Mouse (Mus musculus): Measurements from ENCODE around the gene Ccdc137.

Ccdc137 gene

GRCm38 (mm10) chr11:120488516-120488915 lies 30.6 kb downstream of the Ccdc137 start:
- CTCF ChIA-PET = interaction anchor here (0.6 to 3.4 kb wide), 22 partner anchors 9 to 337 kb away, joined by 3 to 25 read pairs (median 4); partner anchors contain the start of genes Arl16 (in 1 of the 4), Ccdc137 (in 1 of the 4), Oxld1 (in 1 of the 4) and P4hb (in 1 of the 4)
- POLR2A ChIA-PET = interaction anchor here in 3 of 4 experiments (0.7 to 9.3 kb wide), 42 partner anchors 9 to 233 kb away, joined by 3 to 152 read pairs (median 6); partner anchors contain the start of genes Arl16 (in 2 of the 3), Ccdc137 (in 2 of the 3), Oxld1 (in 2 of the 3) and P4hb (in 2 of the 3)

- CTCF ChIA-PET = interaction anchor here (0.6 to 3.4 kb wide), 66 partner anchors 10 to 580 kb away, joined by 3 to 25 read pairs (median 4); partner anchors contain the start of genes Arl16 (in 4 of the 4), Rac3 (in 2 of the 4), Ccdc137 (in 1 of the 4) and Gcgr (in 1 of the 4)
- POLR2A ChIA-PET = interaction anchor here (0.5 to 9.3 kb wide), 87 partner anchors 9 to 559 kb away, joined by 3 to 152 read pairs (median 4); partner anchors contain the start of genes Arl16 (in 3 of the 4), Ccdc137 (in 2 of the 4), Cenpx (in 2 of the 4) and Gcgr (in 2 of the 4)
Measured at GRCm38 (mm10) chr11:120489054-120489761, 31.3 kb downstream of the Ccdc137 start.

DNA sequence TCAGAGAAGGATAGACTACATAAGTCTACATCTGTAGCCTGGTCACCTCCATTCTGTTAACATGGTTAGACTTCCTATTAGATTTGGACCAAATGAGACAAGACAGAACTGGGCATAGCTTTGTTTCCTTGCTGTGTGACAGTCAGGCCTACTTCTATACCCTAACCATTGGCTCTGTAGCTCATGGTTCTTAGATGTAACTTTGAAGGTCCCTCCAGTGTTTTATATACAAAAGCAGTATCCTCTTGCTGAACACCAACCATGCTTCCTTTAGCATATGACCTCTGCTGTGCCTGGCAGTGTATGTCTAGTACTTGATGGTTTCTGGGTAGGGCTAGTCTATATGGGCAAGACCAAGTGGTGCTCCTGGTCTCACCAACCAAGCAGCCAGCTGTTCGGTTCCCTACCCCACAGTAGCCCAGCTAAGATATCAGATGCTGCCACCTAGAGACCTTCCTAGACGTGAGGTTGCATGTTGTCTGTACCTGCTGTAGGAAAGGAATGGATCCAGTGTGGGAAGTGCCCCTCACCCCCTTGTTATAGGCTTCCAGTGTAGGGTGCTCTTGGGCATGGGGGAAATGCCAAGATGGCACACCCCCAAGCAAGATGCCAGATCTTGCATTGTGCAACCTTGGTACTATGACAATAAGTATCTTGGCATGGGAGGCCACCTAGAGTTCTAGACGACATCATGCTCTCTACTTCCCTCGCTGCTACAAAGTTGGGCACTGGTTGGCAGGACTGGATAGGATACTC lies 32.6 kb downstream of the Ccdc137 start:
- POLR2A ChIA-PET = interaction anchor here (0.8 to 9.3 kb wide), 59 partner anchors 7 to 557 kb away, joined by 3 to 152 read pairs (median 5); partner anchors contain the start of genes Arl16 (in 2 of the 4), Ccdc137 (in 2 of the 4), Cenpx (in 2 of the 4) and Gcgr (in 2 of the 4)
- CTCF ChIA-PET = interaction anchor here (0.6 to 3.4 kb wide), 25 partner anchors 12 to 551 kb away, joined by 3 to 19 read pairs (median 4); partner anchors contain the start of genes Arl16 (in 2 of the 4), Ccdc137 (in 1 of the 4), Gcgr (in 1 of the 4) and Oxld1 (in 1 of the 4)

DNA sequence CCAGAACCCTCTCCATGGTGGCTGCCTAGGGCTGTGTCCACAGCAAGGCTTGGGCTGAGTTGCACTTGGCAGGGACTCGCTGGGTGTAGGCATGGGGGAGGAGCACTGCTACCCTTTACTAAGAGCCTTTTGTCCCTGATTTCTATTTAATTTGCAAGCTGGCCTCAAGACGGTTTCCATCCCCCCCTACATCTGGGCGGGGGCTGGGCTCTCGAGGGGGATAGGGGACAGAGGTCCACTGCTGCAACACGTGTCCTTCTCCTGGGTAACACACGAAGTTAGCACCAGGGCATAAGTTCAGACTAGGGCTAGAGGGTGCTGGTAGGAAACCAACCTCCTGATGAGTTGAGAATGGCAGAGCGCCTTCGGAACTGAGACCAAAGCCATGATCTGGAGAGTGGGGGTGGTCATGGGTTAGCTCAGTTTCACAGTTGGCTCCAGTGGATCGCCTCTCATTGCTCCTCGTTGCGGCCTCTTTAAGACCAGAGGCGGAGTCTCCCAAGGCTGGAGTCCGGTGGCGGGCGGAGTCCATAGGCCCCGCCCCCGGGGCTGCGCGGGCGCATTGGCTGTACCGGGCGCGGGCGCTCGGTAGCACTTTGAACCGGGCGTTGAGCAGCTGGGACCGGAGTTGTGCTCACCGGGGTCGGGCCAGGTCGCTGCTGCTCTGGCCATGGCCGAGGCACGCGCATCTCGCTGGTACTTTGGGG lies 33.6 kb downstream of the Ccdc137 start, which contains the start of gene Slc25a10:
TSS of gene Slc25a10 (plus strand) at position 524 of the 707 bp plus-strand sequence.
- POLR2A ChIA-PET = interaction anchor here (0.5 to 9.3 kb wide), 94 partner anchors 7 to 655 kb away, joined by 3 to 152 read pairs (median 4); partner anchors contain the start of genes Arl16 (in 4 of the 4), P4hb (in 3 of the 4), Mafg (in 2 of the 4) and Mrpl12 (in 2 of the 4)
- CTCF ChIA-PET = interaction anchor here (0.6 to 1.9 kb wide), 19 partner anchors 14 to 285 kb away, joined by 3 to 7 read pairs (median 3); partner anchors contain the start of genes Arl16 (in 1 of the 4) and Gcgr (in 1 of the 4)

DNA sequence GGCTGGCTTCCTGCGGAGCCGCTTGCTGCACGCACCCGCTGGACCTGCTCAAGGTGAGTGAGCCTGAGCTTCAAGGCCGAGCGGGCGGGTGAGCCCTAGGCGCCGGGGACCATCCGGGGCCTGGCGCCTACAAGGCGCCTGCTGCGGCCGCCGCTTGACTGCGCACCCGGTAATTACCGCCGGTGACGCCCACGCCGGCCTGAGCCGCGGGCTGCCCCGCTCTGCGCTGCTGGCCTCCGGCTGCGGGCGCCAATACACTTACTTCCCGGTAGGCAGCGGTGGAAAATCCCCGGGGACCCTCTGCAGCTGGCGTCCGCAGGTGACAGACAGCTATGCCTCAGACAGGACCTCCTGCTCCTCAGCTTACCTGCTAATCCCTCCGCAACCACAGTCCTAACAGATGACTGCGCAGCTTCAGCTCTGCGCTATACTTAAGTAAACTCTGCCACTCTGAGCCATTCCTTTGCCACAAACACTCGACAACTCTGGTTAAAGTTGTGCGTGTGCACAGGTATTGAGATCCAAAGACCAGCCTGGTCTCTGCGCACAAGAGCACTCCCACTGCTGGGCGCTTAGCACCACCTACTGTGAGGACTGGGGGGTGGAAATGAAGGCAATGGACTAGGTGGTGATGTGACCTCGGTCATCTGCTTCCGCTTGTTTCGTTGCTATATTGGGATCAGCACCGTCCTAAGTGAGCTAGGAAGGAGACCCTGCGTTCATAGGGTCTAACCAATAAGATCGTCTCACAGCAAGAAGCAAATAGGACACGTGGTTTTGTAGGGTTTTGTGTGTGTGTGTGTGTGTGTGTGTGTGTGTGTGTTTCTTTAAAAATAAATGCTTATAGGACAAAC lies 34.3 kb downstream of the Ccdc137 start:
- POLR2A ChIA-PET = interaction anchor here (0.5 to 9.3 kb wide), 110 partner anchors 8 to 654 kb away, joined by 3 to 152 read pairs (median 4); partner anchors contain the start of genes Arl16 (in 4 of the 4), Mrpl12 (in 3 of the 4), P4hb (in 3 of the 4) and Mafg (in 2 of the 4)
- CTCF ChIA-PET = interaction anchor here (0.6 to 1.9 kb wide), 24 partner anchors 15 to 284 kb away, joined by 3 to 7 read pairs (median 3); partner anchors contain the start of genes Arl16 (in 2 of the 4) and Gcgr (in 1 of the 4)

GRCm38 (mm10) chr11:120492878-120493203 lies 34.9 kb downstream of the Ccdc137 start:
- ChIA-PET CTCF (interaction anchor here (0.7 to 1.9 kb wide), 12 partner anchors 16 to 284 kb away, joined by 3 to 7 read pairs (median 3); partner anchors contain the start of gene Arl16 (in 1 of the 4)), POLR2A (interaction anchor here (0.6 to 9.3 kb wide), 61 partner anchors 8 to 653 kb away, joined by 3 to 152 read pairs (median 4); partner anchors contain the start of genes Arl16 (in 4 of the 4), Mrpl12 (in 3 of the 4), P4hb (in 3 of the 4) and Ccdc137 (in 2 of the 4))

- POLR2A ChIA-PET = interaction anchor here (0.6 to 9.3 kb wide), 42 partner anchors 9 to 813 kb away, joined by 3 to 152 read pairs (median 4); partner anchors contain the start of genes Ccdc137 (in 3 of the 4), Mrpl12 (in 3 of the 4), Oxld1 (in 3 of the 4) and P4hb (in 3 of the 4)
- CTCF ChIA-PET = interaction anchor here (0.7 to 1.7 kb wide), 10 partner anchors 16 to 283 kb away, joined by 3 to 5 read pairs (median 3); partner anchors contain the start of gene Arl16 (in 1 of the 4)
Measured at GRCm38 (mm10) chr11:120493351-120493750, 35.4 kb downstream of the Ccdc137 start.

DNA sequence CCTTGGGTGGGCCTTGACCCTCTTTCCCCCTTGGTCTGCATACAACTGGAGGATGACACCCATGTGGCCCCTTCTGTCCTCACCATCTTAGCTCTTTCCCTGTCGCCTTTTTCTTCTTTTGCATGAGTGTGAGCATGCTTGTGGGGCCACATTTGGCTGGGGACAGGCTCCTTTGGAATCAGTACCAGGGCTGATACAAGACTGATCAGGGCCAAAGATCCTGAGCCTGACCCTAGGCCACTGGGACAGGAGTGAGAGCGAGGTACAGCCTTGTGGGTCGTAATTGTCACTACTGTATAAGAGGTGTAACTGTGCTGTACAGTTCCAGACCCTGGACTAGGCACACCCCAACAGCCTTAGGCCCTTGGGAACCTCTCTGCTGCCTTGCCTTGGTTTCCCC lies 36.0 kb downstream of the Ccdc137 start:
- CTCF ChIA-PET = interaction anchor here in 2 of 4 experiments (0.9 to 1.1 kb wide), 3 partner anchors 27 to 86 kb away, joined by 3 read pairs; partner anchors contain the start of gene Arl16 (in 1 of the 2)
- POLR2A ChIA-PET = interaction anchor here in 2 of 4 experiments (0.7 to 9.3 kb wide), 9 partner anchors 9 to 812 kb away, joined by 3 to 152 read pairs (median 6); partner anchors contain the start of genes Ccdc137 (in 2 of the 2), Oxld1 (in 2 of the 2), Mrpl12 (in 1 of the 2) and P4hb (in 1 of the 2)

- CTCF ChIA-PET = interaction anchor here in 2 of 4 experiments (1.0 kb wide), 2 partner anchors 9 to 73 kb away, joined by 3 read pairs; no protein-coding TSS in a partner anchor
- POLR2A ChIA-PET = interaction anchor here in 3 of 4 experiments (0.6 to 13.3 kb wide), 8 partner anchors 6 to 693 kb away, joined by 3 to 152 read pairs (median 4); partner anchors contain the start of genes P4hb (in 1 of the 3), Ppp1r27 (in 1 of the 3) and Slc25a10 (in 1 of the 3)
Measured at GRCm38 (mm10) chr11:120497436-120497835, 39.5 kb downstream of the Ccdc137 start.

DNA sequence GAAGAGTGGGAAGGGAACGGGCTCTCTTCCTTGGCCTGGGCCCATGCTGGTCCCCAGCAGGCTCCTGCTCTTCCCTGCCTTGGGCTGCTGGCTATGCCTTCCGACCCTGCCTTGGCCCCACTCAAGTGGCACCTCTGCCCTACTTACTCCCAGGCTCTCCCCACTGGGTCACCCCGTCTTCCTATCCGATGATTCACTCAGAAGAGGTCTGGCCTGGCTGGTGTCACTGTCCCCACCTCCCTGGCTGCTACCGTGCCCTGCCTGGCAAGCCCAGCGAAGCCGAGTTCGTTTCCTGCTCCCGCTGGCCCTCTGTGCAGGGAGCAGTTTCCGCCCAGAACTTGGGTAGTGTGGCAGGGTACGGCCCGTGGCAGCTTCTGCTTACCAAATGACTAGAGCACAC lies 40.3 kb downstream of the Ccdc137 start:
- ChIA-PET CTCF (interaction anchor here in 2 of 4 experiments (1.0 kb wide), 2 partner anchors 10 to 74 kb away, joined by 3 read pairs; no protein-coding TSS in a partner anchor), POLR2A (interaction anchor here in 3 of 4 experiments (0.5 to 13.3 kb wide), 9 partner anchors 7 to 622 kb away, joined by 3 to 152 read pairs (median 5); partner anchors contain the start of genes Arl16 (in 1 of the 3), P4hb (in 1 of the 3) and Slc25a10 (in 1 of the 3))

DNA sequence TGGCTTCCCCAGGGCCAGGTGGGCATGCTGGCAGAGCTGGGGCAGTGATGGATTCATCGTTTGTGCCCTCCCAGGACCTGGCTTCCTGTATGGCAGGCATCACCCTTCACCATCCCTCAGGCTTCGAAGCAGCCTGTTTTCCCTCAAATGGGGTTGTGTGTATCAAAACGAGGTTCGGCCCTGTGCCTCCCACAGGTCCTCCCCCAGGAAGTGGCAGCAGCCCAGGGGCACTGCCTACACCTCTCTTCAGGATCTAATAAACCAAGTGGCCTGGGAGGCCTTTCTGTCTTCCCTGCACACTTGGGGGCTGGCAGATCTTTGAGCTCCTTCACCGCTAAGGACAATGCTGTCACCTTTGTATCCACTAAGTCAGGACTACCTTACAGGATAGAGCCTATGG lies 41.0 kb downstream of the Ccdc137 start:
- ChIA-PET CTCF (interaction anchor here in 2 of 4 experiments (0.7 to 1.3 kb wide), 2 partner anchors 11 to 120 kb away, joined by 3 to 4 read pairs; partner anchors contain the start of gene Faap100 (in 1 of the 2)), POLR2A (interaction anchor here in 3 of 4 experiments (0.6 to 13.3 kb wide), 10 partner anchors 7 to 108 kb away, joined by 3 to 152 read pairs (median 4); partner anchors contain the start of genes Gcgr (in 1 of the 3), Mrpl12 (in 1 of the 3) and Slc25a10 (in 1 of the 3))

- POLR2A ChIA-PET = interaction anchor here (0.6 to 13.3 kb wide), 17 partner anchors 8 to 440 kb away, joined by 3 to 152 read pairs (median 4); partner anchors contain the start of genes Slc25a10 (in 4 of the 4), Mrpl12 (in 2 of the 4), Gcgr (in 1 of the 4) and P4hb (in 1 of the 4)
- CTCF ChIA-PET = interaction anchor here in 2 of 4 experiments (0.5 to 1.4 kb wide), 3 partner anchors 10 to 222 kb away, joined by 3 to 4 read pairs (median 4); no protein-coding TSS in a partner anchor
Measured at GRCm38 (mm10) chr11:120499894-120500293, 42.0 kb downstream of the Ccdc137 start.

- POLR2A ChIA-PET = interaction anchor here (0.7 to 13.3 kb wide), 16 partner anchors 8 to 131 kb away, joined by 3 to 152 read pairs (median 4); partner anchors contain the start of genes Slc25a10 (in 4 of the 4), Mrpl12 (in 2 of the 4) and P4hb (in 1 of the 4)
Measured at GRCm38 (mm10) chr11:120500357-120500756, 42.4 kb downstream of the Ccdc137 start.

DNA sequence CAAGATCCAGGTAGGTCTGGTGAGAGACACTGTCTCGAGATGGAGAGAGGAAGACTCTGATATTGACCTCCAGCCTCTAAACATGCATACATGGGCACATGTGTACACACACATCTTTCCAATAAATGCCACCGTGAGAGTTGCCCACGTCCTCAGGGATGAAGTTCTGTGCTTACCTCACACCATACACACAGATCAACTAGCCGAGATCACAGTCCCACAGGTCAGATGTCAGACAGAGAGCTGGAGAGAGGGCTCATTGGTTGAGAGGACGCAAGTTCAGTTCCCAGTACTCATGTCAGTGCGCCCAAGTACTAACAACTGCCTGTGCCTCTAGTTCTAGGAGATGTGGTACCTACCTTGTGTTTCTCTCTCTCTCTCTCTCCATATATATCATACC lies 43.1 kb downstream of the Ccdc137 start:
- POLR2A ChIA-PET = interaction anchor here (0.9 to 13.3 kb wide), 14 partner anchors 8 to 143 kb away, joined by 3 to 152 read pairs (median 4); partner anchors contain the start of genes Slc25a10 (in 3 of the 4), Mrpl12 (in 1 of the 4), P4hb (in 1 of the 4) and Pycr1 (in 1 of the 4)
- CTCF ChIA-PET = interaction anchor here in 1 of 4 experiments (1.4 kb wide), 1 partner anchor 12 kb away, joined by 4 read pairs; no protein-coding TSS in a partner anchor

More at GRCm38 (mm10) chr11:120500357-120500756, 42.4 kb downstream of the Ccdc137 start:
- CTCF ChIA-PET = interaction anchor here in 2 of 4 experiments (0.5 to 1.4 kb wide), 2 partner anchors 11 to 222 kb away, joined by 3 to 4 read pairs; no protein-coding TSS in a partner anchor
